Mouse (Mus musculus) adrenal gland, adult 2 months (tissue): ENCODE data around the gene Lpar1. TPM values are rescaled to one million over a fixed set of nuclear protein-coding genes. Genes with fewer than 3 reads are reported as not detected.

Experiments used
- DNase-seq: peaks from one replicate; pipeline ENCODE4 v3.0.0; 2021
- polyA plus RNA-seq: library from polyadenylated mRNA; depleted of rRNA; stranded (reverse); fragments of >200 nt; gene quantifications from 2 replicates; pipeline ENCODE4 v1.2.3, GENCODE M21; 2012
- total RNA-seq, 2 experiments: library from RNA; stranded (reverse); gene quantifications; 2 replicates each; pipeline ENCODE4 v1.2.3; 2021

The Lpar1 gene
- total and polyA plus RNA-seq, 3 experiments, result 10.4 to 24.4 (median 14.6) TPM

GRCm38 (mm10) chr4:58508833-58509232, 44.9 kb downstream of the Lpar1 start:
- DNase-seq, result peak; percentile 9

- DNase-seq, result peak; percentile 22
Measured at GRCm38 (mm10) chr4:58507536-58507935, 46.2 kb downstream of the Lpar1 start.

- no peak for DNase-seq
Measured at GRCm38 (mm10) chr4:58506539-58507527, 46.9 kb downstream of the Lpar1 start.

GRCm38 (mm10) chr4:58504250-58504649, 49.4 kb downstream of the Lpar1 start:
- no peak for DNase-seq

- DNase-seq, result no peak
Measured at GRCm38 (mm10) chr4:58501012-58501777, 52.5 kb downstream of the Lpar1 start.

GRCm38 (mm10) chr4:58499831-58500230, 53.9 kb downstream of the Lpar1 start:
- DNase-seq, result peak; percentile 14

GRCm38 (mm10) chr4:58499241-58499640, 54.5 kb downstream of the Lpar1 start:
- no peak for DNase-seq

GRCm38 (mm10) chr4:58498734-58499133, 55.0 kb downstream of the Lpar1 start:
- DNase-seq, result no peak

GRCm38 (mm10) chr4:58497284-58497683, 56.4 kb downstream of the Lpar1 start:
- DNase-seq, result no peak

- DNase-seq, result no peak
Measured at GRCm38 (mm10) chr4:58496743-58497142, 57.0 kb downstream of the Lpar1 start.

- no peak for DNase-seq
Measured at GRCm38 (mm10) chr4:58491742-58492141, 62.0 kb downstream of the Lpar1 start.

GRCm38 (mm10) chr4:58490374-58490773, 63.3 kb downstream of the Lpar1 start:
- no peak for DNase-seq

- no peak for DNase-seq
Measured at GRCm38 (mm10) chr4:58478564-58478963, 75.1 kb downstream of the Lpar1 start.

- DNase-seq, result no peak
Measured at GRCm38 (mm10) chr4:58477691-58478090, 76.0 kb downstream of the Lpar1 start.

GRCm38 (mm10) chr4:58471203-58471910, 82.3 kb downstream of the Lpar1 start:
- DNase-seq, result peak; percentile 55

- DNase-seq, result no peak
Measured at GRCm38 (mm10) chr4:58469651-58470592, 83.8 kb downstream of the Lpar1 start.

GRCm38 (mm10) chr4:58469035-58469434, 84.7 kb downstream of the Lpar1 start:
- no peak for DNase-seq

- peak; percentile 62 for DNase-seq
Measured at GRCm38 (mm10) chr4:58465586-58465985, 88.1 kb downstream of the Lpar1 start.

- DNase-seq, result peak; percentile 78
Measured at GRCm38 (mm10) chr4:58464390-58465164, 89.1 kb downstream of the Lpar1 start.

GRCm38 (mm10) chr4:58462990-58463389, 90.7 kb downstream of the Lpar1 start:
- DNase-seq, result no peak
